Mouse (Mus musculus): Measurements from ENCODE around the gene B3galt4.
"Not testable (repeated sequence)": the region's sequence is repeated elsewhere in the genome, so short reads cannot be mapped to it uniquely, and the experiment has no call there.

DNA sequence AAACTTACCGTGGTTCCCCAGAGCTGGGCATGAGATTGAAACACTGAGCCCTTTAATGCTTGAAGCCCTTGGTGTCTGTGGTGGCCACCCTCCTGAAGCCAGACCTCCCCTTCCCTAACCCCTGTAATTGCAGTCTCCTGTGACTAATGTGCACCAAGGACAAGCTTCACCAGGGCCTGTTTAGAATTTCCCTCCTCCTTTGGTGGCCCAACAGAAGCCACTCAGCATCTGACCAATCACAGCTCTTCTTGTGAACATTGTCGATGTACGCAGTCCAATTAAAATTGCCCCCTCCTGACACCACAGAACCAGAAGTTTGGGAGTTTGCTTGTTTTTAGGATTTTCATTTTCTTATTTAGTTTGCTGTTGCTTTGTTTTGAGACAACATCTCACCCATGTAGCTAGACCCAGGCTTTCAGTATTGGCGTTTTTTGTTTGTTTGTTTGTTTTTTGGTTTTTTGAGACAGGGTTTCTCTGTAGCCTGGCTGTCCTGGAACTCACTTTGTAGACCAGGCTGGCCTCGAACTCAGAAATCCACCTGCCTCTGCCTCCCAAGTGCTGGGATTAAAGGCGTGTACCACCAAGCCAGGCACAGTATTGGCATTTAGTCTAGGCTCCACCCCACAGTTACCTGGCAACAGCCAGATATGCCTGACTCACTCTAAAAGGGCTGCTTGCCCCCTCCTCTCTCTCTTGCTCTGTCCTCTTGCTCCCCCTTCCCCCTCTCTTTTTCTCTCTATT, 47.2 kb downstream of the B3galt4 start:
- not testable (repeated sequence) for TF ChIP-seq CTCF (IDR thresholded peaks at IDR 0.05; ENCODE audit: low read depth); EP300 (optimal IDR thresholded peaks at IDR 0.05)

Data from stomach, postnatal 0 days (tissue).